Mouse (Mus musculus) liver, adult 2 months (tissue): Measurements from ENCODE around the gene Gprc5c.

Source experiments
- CTCF ChIP-seq: fragments of 200-500 bp; IDR thresholded peaks from 2 replicates; pipeline ENCODE4 v1.5.1; 2011; ENCODE audit warnings: low read depth, low read length, control low read depth
- POLR2A ChIP-seq: fragments of 200-500 bp; IDR thresholded peaks from 2 replicates; pipeline ENCODE4 v1.6.1; 2011; ENCODE audit warnings: low read length, control low read depth; ENCODE audit not compliant: insufficient read depth; ENCODE audit errors: extremely low read depth

DNA sequence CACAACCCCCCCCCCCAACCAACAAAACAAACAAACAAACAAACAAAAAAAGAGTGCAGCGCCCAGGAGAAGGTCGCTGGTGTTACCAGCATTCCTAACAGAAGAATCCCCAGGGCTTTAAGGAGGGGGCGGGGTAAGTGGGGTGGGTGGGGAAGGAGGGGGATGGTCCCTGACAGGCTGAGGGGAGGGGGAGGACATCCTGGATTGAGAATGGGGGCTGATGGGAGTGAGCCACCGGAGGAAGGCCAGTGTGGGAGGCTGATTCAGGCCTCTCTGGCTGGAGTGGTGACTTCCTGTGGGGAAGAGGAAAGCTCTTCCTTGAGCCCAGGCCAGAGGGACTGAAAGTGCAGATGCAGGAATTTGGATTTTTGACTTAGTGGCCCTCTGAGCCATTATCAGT is 4.6 kb upstream of the Gprc5c start:
- TF ChIP-seq CTCF (no peak), POLR2A (no peak)
